Mouse (Mus musculus) ovary, postnatal 14 days (tissue): ENCODE measurements around the gene Chchd10.

Experiments used
- DNase-seq: peaks from one replicate; pipeline ENCODE4 v3.0.0; 2022; ENCODE audit warnings: low spot score

Gene Chchd10

GRCm38 (mm10) chr10:75926396-75926795 is 6.5 kb upstream of the Chchd10 start:
- DNase-seq = no peak

GRCm38 (mm10) chr10:75930304-75930703 is 2.6 kb upstream of the Chchd10 start:
- no peak for DNase-seq

- no peak for DNase-seq
Observed at GRCm38 (mm10) chr10:75931311-75931710, 1.6 kb upstream of the Chchd10 start.

- no peak for DNase-seq
Observed at GRCm38 (mm10) chr10:75932081-75932678, 750 bp upstream of the Chchd10 start.

GRCm38 (mm10) chr10:75934991-75935390 is 2.1 kb downstream of the Chchd10 start:
- no peak for DNase-seq

GRCm38 (mm10) chr10:75935680-75936541 is 3.0 kb downstream of the Chchd10 start, which contains the start of gene Mmp11:
Gene Mmp11 (minus strand): TSS chr10:75936496.
- DNase-seq = peak; percentile 59

- DNase-seq = no peak
Observed at GRCm38 (mm10) chr10:75936909-75937667, 4.2 kb downstream of the Chchd10 start.

- DNase-seq = no peak
Observed at GRCm38 (mm10) chr10:75937851-75938643, 5.1 kb downstream of the Chchd10 start.

GRCm38 (mm10) chr10:75939481-75940234 is 6.7 kb downstream of the Chchd10 start:
- no peak for DNase-seq

GRCm38 (mm10) chr10:75940520-75940919 is 7.6 kb downstream of the Chchd10 start, which contains the start of gene Gm867:
Gene Gm867 (minus strand): TSS chr10:75940672.
- no peak for DNase-seq

GRCm38 (mm10) chr10:75941042-75941824 is 8.3 kb downstream of the Chchd10 start:
- DNase-seq = no peak

GRCm38 (mm10) chr10:75942736-75943477 is 10.0 kb downstream of the Chchd10 start, which contains the start of gene Vpreb3:
Gene Vpreb3 (plus strand): TSS chr10:75943057.
- DNase-seq = no peak

GRCm38 (mm10) chr10:75944066-75944772 is 11.3 kb downstream of the Chchd10 start:
- no peak for DNase-seq

- no peak for DNase-seq
Observed at GRCm38 (mm10) chr10:75945213-75945612, 12.3 kb downstream of the Chchd10 start.

- no peak for DNase-seq
Observed at GRCm38 (mm10) chr10:75945896-75946295, 13.0 kb downstream of the Chchd10 start.

GRCm38 (mm10) chr10:75948079-75948478 is 15.1 kb downstream of the Chchd10 start:
- no peak for DNase-seq

GRCm38 (mm10) chr10:75949053-75950045 is 16.4 kb downstream of the Chchd10 start:
- DNase-seq = no peak
